Mouse (Mus musculus) hindbrain, embryonic 16.5 days (tissue): ENCODE measurements around the gene Xlr4b. TPM values are rescaled to one million over a fixed set of nuclear protein-coding genes. Genes with fewer than 3 reads are reported as not detected.
A peak's percentile ranks its signal among the peaks of the same experiment; 100 is the strongest.
"Not testable (repeated sequence)": the region's sequence is repeated elsewhere in the genome, so short reads cannot be mapped to it uniquely, and the experiment has no call there.

Experiments used
- ATAC-seq: fragments of 200-750 bp; cut with Nextera tagmentation; 2 replicates; pipeline ENCODE4 v1.8.0; 2017; ENCODE audit warnings: moderate TSS enrichment, moderate library complexity
- H3K27ac ChIP-seq: fragments of 300-500 bp; sonication (generic); 2 replicates; pipeline ENCODE4 v1.5.1; 2014; ENCODE audit warnings: low read depth, mild to moderate bottlenecking, control low read depth, low read length, moderate library complexity
- H3K27me3 ChIP-seq: fragments of 300-500 bp; sonication (generic); replicated peaks from 2 replicates; pipeline ENCODE4 v1.6.1; 2014; ENCODE audit warnings: low read length; ENCODE audit not compliant: control insufficient read depth, insufficient read depth
- H3K36me3 ChIP-seq: fragments of 300-500 bp; sonication (generic); 2 replicates; pipeline ENCODE4 v1.6.1; 2014; ENCODE audit warnings: mild to moderate bottlenecking, low read length, moderate library complexity, mixed read lengths; ENCODE audit not compliant: control insufficient read depth, insufficient read depth
- H3K4me1 ChIP-seq: fragments of 300-500 bp; sonication (generic); 2 replicates; pipeline ENCODE4 v1.6.1; 2014; ENCODE audit warnings: low read depth, low read length; ENCODE audit not compliant: control insufficient read depth, insufficient read depth
- H3K4me2 ChIP-seq: fragments of 300-500 bp; sonication (generic); 2 replicates; pipeline ENCODE4 v1.6.1; 2014; ENCODE audit warnings: mild to moderate bottlenecking, low read length, control low read depth, moderate library complexity
- H3K4me3 ChIP-seq: fragments of 300-500 bp; sonication (generic); 2 replicates; pipeline ENCODE4 v1.5.1; 2014; ENCODE audit warnings: mild to moderate bottlenecking, low read length, control low read depth, moderate library complexity
- H3K9ac ChIP-seq: fragments of 300-500 bp; sonication (generic); 2 replicates; pipeline ENCODE4 v1.6.1; 2014; ENCODE audit warnings: low read depth, mild to moderate bottlenecking, control low read depth, low read length, moderate library complexity
- H3K9me3 ChIP-seq: fragments of 300-500 bp; sonication (generic); 2 replicates; pipeline ENCODE4 v1.6.1; 2014; ENCODE audit warnings: mild to moderate bottlenecking, low read length, moderate library complexity; ENCODE audit not compliant: control insufficient read depth
- WGBS: fragments of 180-500 bp; shearing (Covaris S2); extraction: QIAGEN DNeasy Blood & Tissue Kit; methylation state at CpG from one replicate; pipeline ENCODE4 v1.1.7; 2014; 5-methylcytosine and 5-hydroxymethylcytosine counted together
- polyA plus RNA-seq: library from polyadenylated mRNA; unstranded; fragments of >200 nt; fragmentation: Nextera tagmentation; extraction: Ambion mirVana; gene quantifications from 2 replicates; pipeline ENCODE4 v1.2.1, GENCODE M21; 2015

The Xlr4b gene
- 0.66 and 0.75 TPM in 2 replicates for polyA plus RNA-seq

GRCm38 (mm10) chrX:73213819-73214564 lies at the start of gene Xlr4b:
Gene Xlr4b, plus strand, starts transcription at chrX:73214333.
- not testable (repeated sequence) for H3K9ac ChIP-seq, H3K4me3 ChIP-seq, H3K27ac ChIP-seq, H3K4me1 ChIP-seq, H3K4me2 ChIP-seq, H3K36me3 ChIP-seq, H3K9me3 ChIP-seq, H3K27me3 ChIP-seq, ATAC-seq
- 83% methylated on average over 11 of the region's 19 CpGs for WGBS

- H3K27me3 ChIP-seq, H3K9me3 ChIP-seq, ATAC-seq, H3K4me3 ChIP-seq, H3K9ac ChIP-seq, H3K36me3 ChIP-seq, H3K4me2 ChIP-seq, H3K27ac ChIP-seq, H3K4me1 ChIP-seq: not testable (repeated sequence)
- whole genome bisulfite sequencing, result 91% methylated on average over 6 of the region's 15 CpGs
Observed at GRCm38 (mm10) chrX:73176889-73177288, 37.2 kb upstream of the Xlr4b start, which contains the start of gene Spin2d. Gene Spin2d, minus strand, starts transcription at chrX:73176989.

GRCm38 (mm10) chrX:73191934-73192333 lies 22.2 kb upstream of the Xlr4b start, which contains the start of gene Xlr3b:
Gene Xlr3b, plus strand, starts transcription at chrX:73192207.
- peak; percentile 64 for ATAC-seq
- H3K9ac ChIP-seq, result not testable (repeated sequence)
- WGBS, result 89% methylated on average over 12 of the region's 12 CpGs

GRCm38 (mm10) chrX:73225365-73225764 lies 11.2 kb downstream of the Xlr4b start:
- Histone ChIP-seq H3K36me3 (no peaks in the 10 kb centered on the region), H3K27ac (no peak overlapping the region), H3K4me1 (no peaks in the 10 kb centered on the region), H3K4me3 (no peak overlapping the region), H3K27me3 (no peaks in the 10 kb centered on the region), H3K9me3 (no peaks in the 10 kb centered on the region), H3K9ac (no peak overlapping the region), H3K4me2 (no peak overlapping the region)
- WGBS, result 44% methylated on average over 1 of the region's 1 CpGs
- ATAC-seq, result no peak

More at GRCm38 (mm10) chrX:73191934-73192333, 22.2 kb upstream of the Xlr4b start, which contains the start of gene Xlr3b:
- not testable (repeated sequence) for H3K36me3 ChIP-seq, H3K9me3 ChIP-seq, H3K4me3 ChIP-seq, H3K27ac ChIP-seq, H3K4me1 ChIP-seq, H3K27me3 ChIP-seq, H3K4me2 ChIP-seq

GRCm38 (mm10) chrX:73227914-73228605 lies 13.9 kb downstream of the Xlr4b start, which contains the start of gene F8a:
Gene F8a, plus strand, starts transcription at chrX:73228291.
- ATAC-seq, result peak; percentile 98
- Histone ChIP-seq H3K4me3 (peak within 1 kb of the TSS; percentile 63), H3K36me3 (no peaks in the 10 kb centered on the region), H3K9me3 (no peaks in the 10 kb centered on the region), H3K4me1 (no peaks in the 10 kb centered on the region), H3K4me2 (peak within 1 kb of the TSS; percentile 58), H3K27me3 (no peaks in the 10 kb centered on the region), H3K9ac (peak within 1 kb of the TSS; percentile 81), H3K27ac (peak within 1 kb of the TSS; percentile 94)
- WGBS, result 11% methylated on average over 32 of the region's 39 CpGs

- 21% methylated on average over 35 of the region's 51 CpGs for WGBS
- H3K36me3 ChIP-seq, result no peaks in the 10 kb centered on the region
- H3K4me1 ChIP-seq, result no peaks in the 10 kb centered on the region
- H3K9ac ChIP-seq, result peak overlapping the region; percentile 81
- peak; percentile 76 for ATAC-seq
- peak overlapping the region; percentile 63 for H3K4me3 ChIP-seq
- peak overlapping the region; percentile 58 for H3K4me2 ChIP-seq
- H3K27ac ChIP-seq, result peak overlapping the region; percentile 94
- H3K9me3 ChIP-seq, result no peaks in the 10 kb centered on the region
- H3K27me3 ChIP-seq, result no peaks in the 10 kb centered on the region
Observed at GRCm38 (mm10) chrX:73228606-73229214, 14.6 kb downstream of the Xlr4b start.

GRCm38 (mm10) chrX:73229288-73229687 lies 15.2 kb downstream of the Xlr4b start:
- Histone ChIP-seq H3K27ac (peak overlapping the region; percentile 94), H3K4me1 (no peaks in the 10 kb centered on the region), H3K4me2 (peak overlapping the region; percentile 58), H3K9ac (peak overlapping the region; percentile 81), H3K4me3 (peak overlapping the region; percentile 63), H3K27me3 (no peaks in the 10 kb centered on the region), H3K36me3 (no peaks in the 10 kb centered on the region), H3K9me3 (no peaks in the 10 kb centered on the region)
- ATAC-seq, result no peak
- WGBS, result 19% methylated on average over 3 of the region's 3 CpGs

- H3K9me3 ChIP-seq, ATAC-seq, H3K36me3 ChIP-seq, H3K4me2 ChIP-seq, H3K9ac ChIP-seq, H3K4me3 ChIP-seq, H3K4me1 ChIP-seq, H3K27ac ChIP-seq, H3K27me3 ChIP-seq: not testable (repeated sequence)
- 88% methylated on average over 13 of the region's 14 CpGs for WGBS
Observed at GRCm38 (mm10) chrX:73242821-73243325, 28.7 kb downstream of the Xlr4b start, which contains the start of gene Xlr4c. Gene Xlr4c, minus strand, starts transcription at chrX:73243130.

GRCm38 (mm10) chrX:73262428-73262827 lies 48.3 kb downstream of the Xlr4b start:
- H3K9me3 ChIP-seq, ATAC-seq, H3K27ac ChIP-seq, H3K9ac ChIP-seq, H3K36me3 ChIP-seq, H3K4me2 ChIP-seq, H3K27me3 ChIP-seq, H3K4me1 ChIP-seq, H3K4me3 ChIP-seq: not testable (repeated sequence)
- WGBS, result 87% methylated on average over 2 of the region's 2 CpGs
